Mouse (Mus musculus) ovary, adult 18-20 months (tissue): ENCODE data around the gene Slc35f5.

Source experiments
- DNase-seq: peaks from one replicate; pipeline ENCODE4 v3.0.0; 2022; ENCODE audit warnings: low spot score, mixed read lengths

The Slc35f5 gene

DNA sequence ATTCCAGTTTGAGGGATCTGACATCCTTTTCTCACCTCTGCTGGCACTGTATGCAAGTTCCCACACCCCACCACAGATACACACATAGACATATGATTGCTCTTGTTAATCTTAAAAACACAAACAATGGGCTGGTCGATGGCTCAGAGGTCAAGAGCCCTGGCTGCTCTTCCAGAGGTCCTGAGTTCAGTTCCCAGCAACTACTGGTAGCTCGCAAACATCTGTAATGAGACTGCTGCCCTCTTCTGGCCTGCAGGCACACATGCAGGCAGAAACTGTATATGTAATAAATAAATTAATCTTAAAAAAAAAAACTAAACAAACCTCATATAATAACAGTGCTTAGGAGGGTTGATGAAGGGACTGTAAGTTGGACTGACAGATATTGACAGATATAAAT is 13.8 kb downstream of the Slc35f5 start:
- DNase-seq, result no peak

DNA sequence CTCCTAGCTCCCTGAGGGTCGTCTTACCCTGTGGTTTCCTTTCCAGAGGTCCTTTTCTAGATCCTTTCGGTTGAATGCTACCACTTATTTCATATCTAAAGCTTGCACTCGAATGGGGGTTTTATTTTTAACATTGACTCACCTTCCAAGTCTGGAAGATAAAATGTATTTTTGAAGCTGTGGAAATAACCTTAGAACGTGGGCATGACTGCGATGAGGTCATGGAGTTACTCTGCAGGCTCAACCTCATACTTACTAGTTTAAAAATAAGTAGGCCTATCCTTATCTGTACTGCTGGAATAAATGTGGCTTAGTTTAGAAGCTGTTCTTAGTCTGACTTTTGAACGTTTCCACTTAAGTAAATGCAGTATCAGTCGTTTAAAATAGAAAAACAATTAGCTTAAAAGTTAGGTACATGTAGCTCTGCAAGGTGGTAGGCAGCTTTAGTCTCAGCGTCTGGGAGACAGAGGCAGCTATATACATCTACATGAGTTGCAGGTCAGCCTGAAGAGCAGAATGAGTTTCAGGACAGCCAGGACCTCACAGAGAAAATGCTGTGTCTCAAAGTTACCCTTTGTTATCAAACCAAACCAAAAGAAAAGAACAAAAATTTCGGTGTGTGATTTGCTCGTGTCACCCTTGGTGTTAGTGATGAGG is 15.2 kb downstream of the Slc35f5 start:
- DNase-seq, result no peak

DNA sequence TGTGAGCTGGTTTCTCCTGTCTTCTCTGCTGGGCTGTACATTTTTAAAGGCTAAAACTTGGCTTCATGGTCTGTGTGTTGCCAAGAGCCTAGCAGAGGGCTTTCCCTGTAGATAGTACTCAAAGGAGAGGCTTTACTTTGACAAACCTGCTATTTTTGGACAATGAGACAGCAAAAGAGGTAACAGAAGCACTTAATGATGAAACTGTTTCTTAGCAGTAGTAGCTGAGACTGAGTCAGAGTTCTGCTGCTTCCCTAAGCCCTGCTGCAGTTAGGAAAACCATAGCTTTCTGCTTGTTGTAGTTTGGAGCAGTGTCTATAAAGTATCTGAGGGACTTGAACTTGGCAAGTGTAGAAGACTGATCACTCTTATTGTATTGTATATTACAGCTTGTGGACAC is 16.6 kb downstream of the Slc35f5 start:
- no peak for DNase-seq

DNA sequence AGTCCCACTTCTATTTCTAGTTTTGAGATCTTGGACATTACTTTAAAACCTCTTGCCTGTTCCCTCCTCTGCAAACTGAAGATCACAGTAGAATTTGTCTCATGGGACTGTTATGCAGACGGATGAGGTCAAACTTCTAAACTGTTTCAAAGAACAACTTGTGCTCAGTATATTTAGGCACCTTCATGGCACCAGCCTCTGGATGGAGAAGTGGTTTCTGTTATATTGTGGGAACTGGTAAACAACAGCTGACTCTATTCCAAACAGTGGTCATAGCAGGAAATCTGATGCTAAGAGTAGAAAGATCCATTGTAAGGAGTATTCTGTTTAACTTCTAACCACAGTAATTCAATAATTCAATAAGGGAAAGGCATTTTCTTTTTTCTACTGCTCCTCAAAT is 17.7 kb downstream of the Slc35f5 start:
- DNase-seq, result no peak

DNA sequence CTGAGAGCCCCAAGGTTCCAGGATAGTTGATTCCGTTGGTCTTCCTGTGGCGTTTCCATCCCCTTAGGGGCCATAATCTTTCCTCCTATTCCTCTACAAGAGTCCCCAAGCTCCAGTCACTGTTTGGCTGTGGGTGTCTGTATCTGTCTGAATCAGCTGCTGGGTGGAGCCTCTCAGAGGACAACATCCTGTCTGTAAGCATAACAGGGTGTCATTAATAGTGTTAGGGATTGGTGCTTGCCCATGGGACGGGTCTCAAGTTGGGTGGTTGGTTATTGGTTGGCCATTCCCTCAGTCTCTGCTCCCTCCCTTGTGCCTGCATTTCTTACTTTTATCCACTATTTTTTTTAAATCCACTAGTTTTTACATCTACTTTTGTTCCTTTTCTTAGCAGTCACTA is 20.7 kb downstream of the Slc35f5 start:
- DNase-seq, result no peak

DNA sequence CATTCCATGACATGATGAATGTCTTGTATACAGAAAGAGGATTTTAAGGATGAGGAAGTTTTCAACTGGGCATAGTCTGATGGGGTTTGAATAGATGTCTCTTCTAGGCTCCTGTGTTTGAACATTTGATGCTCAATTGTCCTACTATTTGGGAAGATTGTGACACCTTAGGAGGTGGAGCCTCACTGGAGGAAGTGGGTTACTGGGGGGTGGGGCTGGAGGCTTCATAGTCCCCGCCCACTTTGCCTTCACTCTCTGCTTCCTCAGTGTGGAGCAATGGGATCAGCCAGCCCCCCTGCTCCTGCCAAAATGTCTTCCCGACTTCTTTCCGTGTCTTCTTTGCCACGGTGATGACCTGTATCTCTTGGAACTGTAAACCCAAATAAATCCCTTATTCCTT is 43.2 kb downstream of the Slc35f5 start:
- DNase-seq, result no peak

DNA sequence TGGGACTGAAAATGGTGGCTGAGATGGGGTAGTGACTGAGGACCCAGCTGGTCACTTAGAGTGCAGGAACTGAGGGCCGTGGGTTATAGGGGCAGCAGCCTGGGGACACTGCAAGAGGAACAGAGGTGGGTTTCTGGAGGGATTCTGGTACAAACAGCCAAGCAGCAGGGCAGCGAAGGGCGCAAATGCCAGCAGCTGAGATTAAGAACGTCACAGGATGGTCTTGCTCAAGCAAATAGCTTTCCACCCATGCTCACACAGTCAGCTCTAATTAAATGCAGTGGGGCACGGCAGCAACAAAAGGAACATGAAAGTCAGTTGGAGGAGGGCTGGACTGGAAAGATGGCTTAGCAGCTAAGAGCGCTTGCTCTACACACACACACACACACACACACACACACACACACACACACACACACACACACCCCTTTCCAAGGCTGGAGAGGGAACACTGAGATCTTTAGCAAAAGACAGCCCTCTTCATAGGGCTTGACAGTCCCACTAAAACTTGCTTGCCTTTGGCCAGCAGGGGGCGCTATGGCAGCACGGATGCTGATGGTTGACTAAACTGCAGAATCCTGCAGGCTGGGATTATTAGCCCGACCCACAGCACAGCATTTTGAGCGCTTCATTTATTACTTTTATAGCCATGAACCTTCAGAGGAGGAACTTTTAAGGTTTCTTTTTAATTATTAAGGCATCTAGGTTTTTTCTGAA is 46.9 kb downstream of the Slc35f5 start:
- peak; percentile 68 for DNase-seq

DNA sequence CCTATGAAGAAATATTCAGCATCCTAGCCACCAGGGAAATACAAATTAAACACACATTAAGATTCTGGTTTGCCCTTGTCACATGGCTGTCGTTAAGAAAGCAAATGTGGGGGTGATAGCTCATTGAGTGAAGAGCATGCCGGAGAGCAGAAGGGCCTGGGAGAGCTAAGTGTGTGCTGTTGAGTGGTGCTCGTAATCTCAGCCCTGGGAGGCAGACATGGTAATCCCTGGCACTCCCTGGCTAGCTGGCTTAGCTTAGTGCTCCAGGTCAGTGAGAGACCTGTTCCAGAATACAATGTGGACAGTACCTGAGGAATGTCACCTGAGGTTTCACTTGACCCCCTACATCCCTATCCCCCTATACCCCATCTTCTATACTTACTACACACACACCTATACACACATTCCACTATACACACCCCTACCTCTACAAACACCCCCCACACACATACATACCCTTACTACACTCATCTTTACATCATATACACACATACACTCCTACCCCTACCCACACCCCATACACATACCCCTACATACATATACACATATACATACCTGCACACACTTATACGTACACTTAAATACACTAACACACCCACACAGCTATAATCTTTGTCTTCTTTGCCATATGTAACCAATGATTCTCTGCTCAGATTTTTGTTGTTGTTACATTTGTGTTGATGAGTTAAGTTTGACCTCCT is 64.1 kb downstream of the Slc35f5 start:
- no peak for DNase-seq

DNA sequence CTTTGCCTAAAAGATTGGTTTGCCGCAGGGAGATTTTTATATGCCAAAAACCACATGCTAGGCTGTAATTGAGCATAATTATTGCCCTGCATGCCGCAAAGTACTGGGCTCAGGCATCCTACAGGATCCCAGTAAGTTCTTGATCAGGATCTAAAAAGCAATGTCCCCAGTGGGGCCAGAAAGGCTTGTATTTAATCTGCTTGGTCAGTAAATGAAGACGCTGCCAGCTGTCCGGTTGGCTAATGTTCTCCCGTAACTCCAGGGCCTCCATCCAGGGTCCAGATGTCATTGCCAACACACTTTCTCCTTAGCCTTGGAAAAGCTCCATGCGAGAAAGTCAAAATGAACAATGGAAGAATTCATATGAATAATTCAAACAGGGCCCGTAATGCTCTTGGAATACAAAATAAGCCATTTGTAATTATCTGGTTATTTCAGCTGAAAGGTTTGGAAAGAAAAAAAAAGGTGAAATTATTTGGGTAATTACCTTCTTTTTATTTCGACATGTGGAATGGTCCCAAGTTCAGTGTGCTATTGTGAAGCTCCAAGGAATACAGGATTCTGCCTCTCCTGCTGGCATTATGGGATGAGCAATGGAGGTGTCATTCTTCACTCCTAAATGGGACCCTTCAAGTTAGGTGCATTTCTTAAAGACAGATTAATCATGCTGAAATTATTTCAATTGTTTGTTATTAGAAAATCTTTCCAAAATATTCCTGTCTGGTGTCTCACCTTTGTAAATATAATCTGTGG is 79.3 kb downstream of the Slc35f5 start:
- DNase-seq, result no peak

DNA sequence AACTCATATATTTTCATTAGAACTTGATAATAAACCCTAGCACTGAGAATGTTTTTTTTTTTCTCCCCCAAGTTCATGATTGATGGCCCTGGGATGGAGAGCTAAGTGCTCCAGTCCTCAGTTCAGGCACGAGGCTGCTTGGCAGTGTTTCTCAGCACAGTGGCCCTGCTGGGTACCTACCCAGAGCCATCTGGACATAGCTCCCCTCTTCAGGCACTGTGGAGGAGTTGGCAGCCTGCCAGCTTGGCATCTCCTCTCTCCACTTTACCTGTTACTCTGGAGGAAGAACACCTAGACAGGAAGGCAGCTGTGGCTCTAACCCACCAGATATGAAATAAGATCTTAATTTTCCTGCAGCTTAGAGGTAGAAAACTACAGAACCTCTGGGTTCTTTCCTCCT is 83.2 kb downstream of the Slc35f5 start:
- no peak for DNase-seq
